Mouse (Mus musculus): ENCODE measurements around the gene Hmgb1.

DNA sequence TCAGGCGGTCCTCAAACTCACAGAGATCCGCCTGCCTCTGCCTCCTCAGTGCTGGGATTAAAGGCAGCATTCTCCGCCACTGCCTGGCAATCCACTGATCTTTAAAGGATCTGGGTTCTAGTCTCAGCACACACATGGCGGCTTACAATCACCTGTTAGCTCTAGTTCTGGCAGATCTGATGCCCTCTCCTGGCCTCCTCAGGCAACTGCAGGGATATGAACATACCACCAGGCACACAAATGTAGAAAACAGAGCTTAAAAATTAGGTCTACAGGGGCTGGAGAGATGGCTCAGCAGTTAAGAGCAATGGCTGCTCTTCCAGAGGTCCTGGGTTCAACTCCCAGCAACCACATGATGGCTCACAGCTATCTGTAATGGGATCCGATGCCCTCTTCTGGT, 112.7 kb downstream of the Hmgb1 start:
- TF ChIP-seq IRF4 (IDR thresholded peaks at IDR 0.05; ENCODE audit: low read depth, low read length) (no peak), HCFC1 (IDR thresholded peaks at IDR 0.05; ENCODE audit: low read depth, low read length) (no peak), CTCF (conservative IDR thresholded peaks at IDR 0.05 in 1 of 2, IDR thresholded peaks at IDR 0.05 in 1 of 2; ENCODE audit: low read depth in 2 of 2, low read length in 2 of 2) (peak in 1 of 2 experiments; percentile 34; a peak in 2 of 4 replicates), NELFE (IDR thresholded peaks at IDR 0.05; ENCODE audit: low read depth, low read length) (no peak), ETS1 (conservative IDR thresholded peaks at IDR 0.05; ENCODE audit: low read depth, low read length) (no peak)

Data from CH12.LX (cell line).